Mouse (Mus musculus): Measurements from ENCODE around the gene Pik3r2. TPM values are rescaled to one million over a fixed set of nuclear protein-coding genes. Genes with fewer than 3 reads are reported as not detected.

The Pik3r2 gene
- total RNA-seq, 2 experiments from 2014 or later: 4.6 to 14.9 TPM

DNA sequence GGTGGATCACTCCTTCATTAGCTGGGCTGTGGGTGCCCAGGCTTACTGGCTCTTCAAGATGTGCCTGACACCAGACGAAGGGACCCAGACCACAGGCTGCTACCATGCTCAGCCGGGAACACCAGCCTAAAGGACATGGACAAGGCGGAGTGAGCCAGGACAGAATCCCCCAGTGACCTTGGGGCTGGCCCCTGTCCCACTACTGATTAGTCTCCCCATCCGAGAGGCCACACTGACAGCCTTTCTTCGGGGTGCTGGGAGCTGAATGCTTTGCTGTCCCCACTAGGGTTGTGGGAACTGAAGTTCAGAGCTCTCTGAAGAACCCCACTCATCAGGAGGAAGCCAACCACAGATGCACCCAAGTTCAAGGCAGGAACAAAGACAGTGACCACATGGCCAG lies 1.3 kb downstream of the Pik3r2 start:
- ATAC-seq (ENCODE audit: poor library complexity, severe bottlenecking): no peak

- ATAC-seq (ENCODE audit: poor library complexity, severe bottlenecking): no peak
Observed at GRCm38 (mm10) chr8:70774740-70775139, 1.8 kb downstream of the Pik3r2 start.

GRCm38 (mm10) chr8:70773833-70774232 lies 2.7 kb downstream of the Pik3r2 start:
- ATAC-seq (ENCODE audit: poor library complexity, severe bottlenecking): no peak

GRCm38 (mm10) chr8:70773410-70773809 lies 3.1 kb downstream of the Pik3r2 start:
- no peak for ATAC-seq (ENCODE audit: poor library complexity, severe bottlenecking)

DNA sequence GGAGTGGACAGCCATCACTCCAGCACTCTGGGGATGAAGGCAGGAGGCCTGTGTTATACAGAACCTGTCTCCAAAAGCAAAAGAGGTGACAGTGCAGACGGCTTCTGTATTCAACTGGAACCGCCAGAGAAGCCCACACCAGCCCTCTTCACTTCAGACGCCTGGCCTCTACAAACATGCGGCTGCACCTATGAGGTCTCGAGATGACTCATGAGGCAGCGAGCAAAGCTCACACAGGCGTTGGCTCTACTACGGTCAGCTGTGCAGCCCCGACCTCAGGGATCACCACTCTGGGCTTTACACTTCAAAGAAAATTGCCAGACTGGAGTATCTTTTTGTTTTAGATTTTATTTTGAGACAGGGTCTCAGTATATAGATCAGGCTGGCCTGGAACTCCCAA lies 3.6 kb downstream of the Pik3r2 start:
- no peak for ATAC-seq (ENCODE audit: poor library complexity, severe bottlenecking)

DNA sequence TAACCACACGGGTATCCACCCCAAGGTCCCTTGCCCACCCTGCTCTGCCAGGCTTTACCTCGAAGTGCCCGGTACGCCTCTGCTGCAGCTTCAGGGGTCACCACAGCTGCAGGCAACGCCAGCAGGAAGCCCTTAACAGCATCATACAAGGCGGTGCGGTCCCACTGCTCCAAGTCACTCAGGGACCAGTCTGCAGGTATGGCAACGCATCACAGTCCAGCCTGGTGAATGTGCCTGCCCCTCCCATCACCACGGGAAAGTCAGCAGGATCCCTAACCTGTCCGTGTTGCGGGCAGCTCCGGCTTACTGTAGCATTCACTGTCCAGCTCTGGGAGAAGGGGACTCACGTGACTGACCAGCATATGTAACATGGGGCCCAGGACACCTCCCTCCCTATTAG lies 4.4 kb downstream of the Pik3r2 start:
- ATAC-seq (ENCODE audit: poor library complexity, severe bottlenecking): no peak

- no peak for ATAC-seq (ENCODE audit: poor library complexity, severe bottlenecking)
Observed at GRCm38 (mm10) chr8:70771217-70771616, 5.3 kb downstream of the Pik3r2 start.

DNA sequence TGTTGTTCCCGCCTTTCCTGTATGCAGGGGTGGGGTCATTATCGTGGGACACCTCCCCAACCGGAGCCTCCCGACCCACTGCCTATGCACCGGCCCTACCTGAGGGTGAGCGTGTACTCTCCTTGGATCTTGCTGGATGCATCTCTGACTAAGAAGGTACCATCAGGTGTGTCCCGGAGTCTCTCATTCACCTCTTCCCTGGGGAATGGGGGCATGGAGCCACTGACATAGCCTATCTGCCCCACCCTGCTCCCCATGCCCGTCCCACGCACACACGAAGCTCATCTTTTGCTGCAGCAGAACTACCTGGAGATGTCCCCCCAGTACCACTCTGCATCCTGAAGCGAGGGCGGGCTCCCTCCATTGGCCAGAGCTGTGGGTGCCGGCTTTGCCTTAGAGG lies 5.8 kb downstream of the Pik3r2 start:
- ATAC-seq (ENCODE audit: poor library complexity, severe bottlenecking): no peak

- ATAC-seq (ENCODE audit: poor library complexity, severe bottlenecking): no peak
Observed at GRCm38 (mm10) chr8:70769858-70770257, 6.7 kb downstream of the Pik3r2 start.

DNA sequence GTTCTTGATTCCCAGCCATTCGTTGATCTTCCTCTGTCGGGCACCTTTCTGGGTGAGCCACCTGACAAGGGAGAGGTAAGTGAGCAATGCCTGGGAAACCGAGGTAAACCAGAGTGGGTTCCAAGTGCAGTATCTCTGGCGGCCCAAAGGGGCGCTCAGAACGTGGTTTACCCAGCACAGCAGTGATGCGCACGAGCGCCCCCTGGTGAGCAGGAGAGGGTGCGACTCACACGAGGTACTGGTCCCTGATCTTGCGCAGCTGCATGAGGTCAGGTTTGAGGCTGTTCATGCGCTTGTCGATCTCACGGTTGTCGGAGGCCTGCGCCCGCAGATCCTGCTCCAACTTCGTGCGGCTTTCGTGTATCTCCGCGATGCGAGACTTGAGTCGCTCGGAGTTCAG lies 7.2 kb downstream of the Pik3r2 start:
- ATAC-seq (ENCODE audit: poor library complexity, severe bottlenecking): peak; percentile 77

GRCm38 (mm10) chr8:70768956-70769355 lies 7.6 kb downstream of the Pik3r2 start:
- ATAC-seq (ENCODE audit: poor library complexity, severe bottlenecking): no peak

GRCm38 (mm10) chr8:70768231-70768776 lies 8.2 kb downstream of the Pik3r2 start:
- ATAC-seq (ENCODE audit: poor library complexity, severe bottlenecking): peak; percentile 33

GRCm38 (mm10) chr8:70767503-70767902 lies 9.0 kb downstream of the Pik3r2 start:
- ATAC-seq (ENCODE audit: poor library complexity, severe bottlenecking): no peak

DNA sequence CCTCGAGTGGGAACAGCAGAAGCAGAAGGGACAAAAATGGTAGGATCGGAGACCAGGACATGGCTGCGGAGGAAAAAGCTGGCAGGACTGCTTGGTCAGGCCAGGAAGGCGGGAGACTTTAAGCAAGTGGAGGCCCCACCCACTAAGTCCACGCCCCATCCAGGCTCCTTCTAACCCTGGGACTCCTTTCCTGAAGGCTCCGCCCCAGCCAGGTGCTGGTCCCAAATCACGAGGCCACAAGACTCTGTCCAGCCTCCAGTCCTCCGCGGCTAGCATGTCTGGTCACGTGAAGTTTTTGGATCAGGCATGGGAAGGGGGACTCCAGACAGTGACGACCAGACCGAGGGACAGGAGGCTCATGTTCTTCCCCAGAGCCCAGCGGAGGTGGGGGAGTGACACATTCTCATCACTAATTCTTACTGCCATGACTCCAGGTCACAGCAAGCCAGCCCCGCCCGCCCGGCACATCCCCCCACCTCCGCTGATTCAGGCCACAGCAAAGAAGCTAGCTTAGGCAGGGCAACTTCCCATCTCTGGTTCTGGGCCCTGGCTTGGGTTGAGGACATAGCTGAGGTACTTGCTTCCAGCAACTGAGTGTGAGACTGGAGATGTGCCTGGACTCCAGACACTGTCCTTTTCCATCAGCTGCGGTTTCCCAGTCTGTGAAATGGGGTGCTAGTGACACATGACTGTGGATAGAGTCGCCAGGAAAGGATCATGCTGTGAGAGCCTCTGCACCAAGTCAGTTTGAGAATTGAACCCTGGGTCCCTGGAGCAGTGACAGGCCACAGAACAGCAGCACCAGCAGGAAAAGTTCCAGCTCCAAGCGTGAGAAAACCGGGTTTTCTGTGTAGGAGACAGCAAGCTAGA lies 9.7 kb downstream of the Pik3r2 start:
- ATAC-seq (ENCODE audit: poor library complexity, severe bottlenecking): peak; percentile 24

DNA sequence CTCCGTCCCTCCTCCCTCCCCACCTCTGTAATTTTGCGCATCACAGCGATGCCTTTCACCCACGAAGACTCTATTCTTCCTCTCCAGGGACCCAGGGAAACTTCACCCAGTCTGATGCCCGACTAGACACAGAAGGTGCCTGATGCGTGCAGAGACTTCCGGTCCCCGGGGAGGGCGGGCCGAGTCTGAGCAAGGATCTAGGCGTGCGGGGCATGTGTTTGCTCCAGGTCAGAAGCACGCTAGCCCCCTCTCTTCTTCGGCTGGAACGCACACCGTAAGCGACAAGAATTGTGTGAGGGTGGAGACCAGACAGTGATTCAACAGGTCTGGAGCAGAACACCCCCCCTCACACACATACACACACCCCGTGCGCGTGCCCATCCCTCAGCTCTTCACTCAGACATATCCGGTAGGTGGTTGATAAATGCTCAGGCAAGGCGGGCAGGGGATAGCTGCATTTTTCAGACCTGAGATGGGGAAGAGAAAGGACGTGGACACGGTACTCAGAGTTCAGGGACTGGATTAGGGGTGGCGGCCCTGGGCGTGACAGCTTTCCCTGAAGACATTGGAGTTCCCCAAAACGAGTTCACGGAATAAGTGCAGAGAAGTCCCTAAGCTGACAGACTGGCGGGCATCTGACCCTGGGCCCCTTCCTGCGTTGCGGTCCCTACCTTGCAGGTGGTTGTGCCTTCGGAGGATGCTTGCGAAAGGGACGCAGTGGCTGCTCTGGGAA lies 10.5 kb downstream of the Pik3r2 start:
- ATAC-seq (ENCODE audit: poor library complexity, severe bottlenecking): peak; percentile 1; the same call in 1 of the 2 replicates

GRCm38 (mm10) chr8:70765329-70765728 lies 11.2 kb downstream of the Pik3r2 start:
- ATAC-seq (ENCODE audit: poor library complexity, severe bottlenecking): 0 out of 2 replicates have a peak, but pooled peaks have one; percentile 9

DNA sequence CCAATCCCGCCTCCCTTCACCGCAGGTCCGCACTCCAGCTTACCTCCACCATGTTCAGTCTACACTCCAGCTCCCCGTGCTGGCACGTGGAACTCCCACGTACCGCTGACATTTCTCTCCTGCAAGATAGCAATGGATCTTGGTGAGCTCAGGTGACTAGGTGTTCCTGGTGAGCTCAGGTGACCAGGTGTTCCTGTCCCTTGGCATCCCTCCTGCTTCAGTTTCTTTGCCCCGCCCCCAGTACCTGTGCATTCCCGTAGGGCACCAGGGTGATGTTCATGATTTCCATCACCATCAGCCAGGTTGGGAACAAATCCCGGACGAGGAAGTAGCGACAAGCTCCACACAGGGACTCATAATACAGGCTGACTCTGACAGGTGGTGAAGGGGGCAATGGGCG lies 11.8 kb downstream of the Pik3r2 start:
- ATAC-seq (ENCODE audit: poor library complexity, severe bottlenecking): no peak

- no peak for ATAC-seq (ENCODE audit: poor library complexity, severe bottlenecking)
Observed at GRCm38 (mm10) chr8:70764026-70764425, 12.5 kb downstream of the Pik3r2 start.

DNA sequence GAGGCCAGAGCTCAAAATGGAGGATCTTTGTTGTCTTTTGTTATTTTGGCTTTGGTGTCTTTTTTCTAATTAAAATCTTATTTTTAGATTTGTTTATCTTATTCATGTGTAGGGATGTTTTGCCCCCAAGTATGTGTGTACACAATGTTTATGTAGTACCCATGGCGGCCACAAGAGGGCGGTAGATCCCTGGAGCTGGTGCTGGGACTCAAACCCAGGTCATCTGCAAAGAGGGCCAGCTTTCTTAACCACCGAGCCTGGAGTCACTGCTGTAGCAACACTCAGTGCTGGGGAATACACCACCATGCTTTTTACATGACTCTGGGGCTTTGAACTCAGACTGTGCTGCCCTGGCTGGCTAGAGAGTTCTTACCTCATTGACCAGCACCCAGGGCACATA lies 13.2 kb downstream of the Pik3r2 start:
- ATAC-seq (ENCODE audit: poor library complexity, severe bottlenecking): no peak

- no peak for ATAC-seq (ENCODE audit: poor library complexity, severe bottlenecking)
Observed at GRCm38 (mm10) chr8:70762118-70762517, 14.4 kb downstream of the Pik3r2 start.

GRCm38 (mm10) chr8:70760775-70761406 lies 15.6 kb downstream of the Pik3r2 start, which contains the start of gene Mpv17l2:
TSS of gene Mpv17l2 (minus strand) at chr8:70760946.
- peak; percentile 88 for ATAC-seq (ENCODE audit: poor library complexity, severe bottlenecking)

Measured in megakaryocyte, adult 5-6 weeks (primary cell).